Mouse (Mus musculus): ENCODE measurements around the gene C330021F23Rik.

DNA sequence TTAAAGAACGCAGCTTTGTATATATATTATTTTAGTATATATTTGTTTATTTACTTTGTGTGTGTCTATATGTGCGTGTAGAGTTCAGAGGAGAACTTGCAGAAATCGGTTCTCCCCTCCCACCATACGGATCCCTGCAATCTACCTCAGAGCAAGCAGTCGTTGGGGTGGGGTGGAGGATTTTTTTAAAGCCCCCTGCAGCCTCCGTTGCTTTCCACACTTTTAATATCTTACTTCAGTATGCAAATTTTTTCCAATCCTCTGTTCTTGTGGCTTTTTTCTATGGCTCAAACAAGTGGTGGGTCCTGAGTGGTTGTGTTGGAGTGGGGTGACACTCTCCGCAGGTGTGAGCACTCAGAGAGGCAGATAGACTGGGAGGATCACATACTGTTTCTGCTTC lies 588 bp downstream of the C330021F23Rik start:
- TF ChIP-seq POLR2A (IDR thresholded peaks at IDR 0.05; ENCODE audit: extremely low read depth, insufficient read depth, low read length) (no peak), CTCF (IDR thresholded peaks at IDR 0.05; ENCODE audit: extremely low read depth, insufficient read depth, low read length) (no peak)
